Mouse (Mus musculus): ENCODE data around the gene Pdzd3. TPM values are rescaled to one million over a fixed set of nuclear protein-coding genes. Genes with fewer than 3 reads are reported as not detected.

Pdzd3 gene
- polyA plus RNA-seq, 1 experiment, result not detected

- TF ChIP-seq POLR2A (IDR thresholded peaks at IDR 0.05; ENCODE audit: control insufficient read depth, low read depth, low read length), result no peak
- TF ChIP-seq CTCF (IDR thresholded peaks at IDR 0.05; ENCODE audit: control insufficient read depth, insufficient read depth, insufficient replicate concordance, low read depth, low read length), result no peak
- no peaks in the 10 kb centered on the region for H3K27me3 ChIP-seq (ENCODE audit: control insufficient read depth, insufficient read depth, low read length)
- H3K4me3 ChIP-seq (ENCODE audit: control insufficient read depth, low read depth, low read length), result no peak overlapping the region
- H3K27ac ChIP-seq (ENCODE audit: control insufficient read depth, insufficient read depth, low read depth, low read length), result no peak overlapping the region
- peaks cover 22% of the 10 kb centered on the region for H3K4me1 ChIP-seq (ENCODE audit: control insufficient read depth, insufficient read depth, low read length)
- H3K36me3 ChIP-seq (ENCODE audit: control insufficient read depth, insufficient read depth, low read length), result no peaks in the 10 kb centered on the region
These were observed 15.4 kb upstream of the Pdzd3 start for GRCm38 (mm10) chr9:44266478-44267226.

- peaks cover 11% of the 10 kb centered on the region for H3K4me1 ChIP-seq (ENCODE audit: control insufficient read depth, insufficient read depth, low read length)
- H3K27ac ChIP-seq (ENCODE audit: control insufficient read depth, insufficient read depth, low read depth, low read length), result no peak overlapping the region
- H3K27me3 ChIP-seq (ENCODE audit: control insufficient read depth, insufficient read depth, low read length), result no peaks in the 10 kb centered on the region
- no peak overlapping the region for H3K4me3 ChIP-seq (ENCODE audit: control insufficient read depth, low read depth, low read length)
- TF ChIP-seq POLR2A (IDR thresholded peaks at IDR 0.05; ENCODE audit: control insufficient read depth, low read depth, low read length), result no peak
- no peaks in the 10 kb centered on the region for H3K36me3 ChIP-seq (ENCODE audit: control insufficient read depth, insufficient read depth, low read length)
These were observed 10.1 kb upstream of the Pdzd3 start for GRCm38 (mm10) chr9:44261388-44261787.

GRCm38 (mm10) chr9:44259014-44259413, 7.7 kb upstream of the Pdzd3 start:
- Histone ChIP-seq H3K27me3 (ENCODE audit: control insufficient read depth, insufficient read depth, low read length) (no peaks in the 10 kb centered on the region), H3K27ac (ENCODE audit: control insufficient read depth, insufficient read depth, low read depth, low read length) (no peak overlapping the region), H3K4me1 (ENCODE audit: control insufficient read depth, insufficient read depth, low read length) (peaks cover 14% of the 10 kb centered on the region), H3K4me3 (ENCODE audit: control insufficient read depth, low read depth, low read length) (no peak overlapping the region), H3K36me3 (ENCODE audit: control insufficient read depth, insufficient read depth, low read length) (no peaks in the 10 kb centered on the region)
- no peak for TF ChIP-seq CTCF (IDR thresholded peaks at IDR 0.05; ENCODE audit: control insufficient read depth, insufficient read depth, insufficient replicate concordance, low read depth, low read length)
- TF ChIP-seq POLR2A (IDR thresholded peaks at IDR 0.05; ENCODE audit: control insufficient read depth, low read depth, low read length), result no peak

- no peaks in the 10 kb centered on the region for H3K36me3 ChIP-seq (ENCODE audit: control insufficient read depth, insufficient read depth, low read length)
- H3K27me3 ChIP-seq (ENCODE audit: control insufficient read depth, insufficient read depth, low read length), result no peaks in the 10 kb centered on the region
- H3K4me1 ChIP-seq (ENCODE audit: control insufficient read depth, insufficient read depth, low read length), result peaks cover 7% of the 10 kb centered on the region
- TF ChIP-seq POLR2A (IDR thresholded peaks at IDR 0.05; ENCODE audit: control insufficient read depth, low read depth, low read length) (no peak), CTCF (IDR thresholded peaks at IDR 0.05; ENCODE audit: control insufficient read depth, insufficient read depth, insufficient replicate concordance, low read depth, low read length) (no peak)
- H3K27ac ChIP-seq (ENCODE audit: control insufficient read depth, insufficient read depth, low read depth, low read length), result no peak overlapping the region
- H3K4me3 ChIP-seq (ENCODE audit: control insufficient read depth, low read depth, low read length), result peak overlapping the region; percentile 42; the same call in 1 of the 2 replicates
These were observed 4.9 kb upstream of the Pdzd3 start for GRCm38 (mm10) chr9:44256213-44256612.

- Histone ChIP-seq H3K4me3 (ENCODE audit: control insufficient read depth, low read depth, low read length) (no peak overlapping the region), H3K4me1 (ENCODE audit: control insufficient read depth, insufficient read depth, low read length) (peaks cover 12% of the 10 kb centered on the region), H3K27me3 (ENCODE audit: control insufficient read depth, insufficient read depth, low read length) (no peaks in the 10 kb centered on the region), H3K27ac (ENCODE audit: control insufficient read depth, insufficient read depth, low read depth, low read length) (no peak overlapping the region), H3K36me3 (ENCODE audit: control insufficient read depth, insufficient read depth, low read length) (no peaks in the 10 kb centered on the region)
- TF ChIP-seq CTCF (IDR thresholded peaks at IDR 0.05; ENCODE audit: control insufficient read depth, insufficient read depth, insufficient replicate concordance, low read depth, low read length) (no peak), POLR2A (IDR thresholded peaks at IDR 0.05; ENCODE audit: control insufficient read depth, low read depth, low read length) (no peak)
These were observed 3.9 kb upstream of the Pdzd3 start for GRCm38 (mm10) chr9:44255136-44255521.

GRCm38 (mm10) chr9:44254508-44255135, 3.4 kb upstream of the Pdzd3 start:
- TF ChIP-seq CTCF (IDR thresholded peaks at IDR 0.05; ENCODE audit: control insufficient read depth, insufficient read depth, insufficient replicate concordance, low read depth, low read length) (no peak), POLR2A (IDR thresholded peaks at IDR 0.05; ENCODE audit: control insufficient read depth, low read depth, low read length) (no peak)
- Histone ChIP-seq H3K27me3 (ENCODE audit: control insufficient read depth, insufficient read depth, low read length) (no peaks in the 10 kb centered on the region), H3K36me3 (ENCODE audit: control insufficient read depth, insufficient read depth, low read length) (no peaks in the 10 kb centered on the region), H3K27ac (ENCODE audit: control insufficient read depth, insufficient read depth, low read depth, low read length) (no peak overlapping the region), H3K4me3 (ENCODE audit: control insufficient read depth, low read depth, low read length) (no peak overlapping the region), H3K4me1 (ENCODE audit: control insufficient read depth, insufficient read depth, low read length) (peaks cover 15% of the 10 kb centered on the region)

- Histone ChIP-seq H3K4me1 (ENCODE audit: control insufficient read depth, insufficient read depth, low read length) (peaks cover 16% of the 10 kb centered on the region), H3K36me3 (ENCODE audit: control insufficient read depth, insufficient read depth, low read length) (no peaks in the 10 kb centered on the region), H3K27me3 (ENCODE audit: control insufficient read depth, insufficient read depth, low read length) (no peaks in the 10 kb centered on the region), H3K27ac (ENCODE audit: control insufficient read depth, insufficient read depth, low read depth, low read length) (no peak overlapping the region), H3K4me3 (ENCODE audit: control insufficient read depth, low read depth, low read length) (no peak overlapping the region)
- no peak for TF ChIP-seq POLR2A (IDR thresholded peaks at IDR 0.05; ENCODE audit: control insufficient read depth, low read depth, low read length)
- TF ChIP-seq CTCF (IDR thresholded peaks at IDR 0.05; ENCODE audit: control insufficient read depth, insufficient read depth, insufficient replicate concordance, low read depth, low read length), result no peak
These were observed 2.2 kb upstream of the Pdzd3 start for GRCm38 (mm10) chr9:44253441-44253840.

All from testis, adult 2 months (tissue).